Mouse (Mus musculus): ENCODE data around the gene Sall1.

Gene Sall1

GRCm38 (mm10) chr8:88991176-88991575 is 52.8 kb downstream of the Sall1 start:
- H3K36me3 ChIP-seq (ENCODE audit: control insufficient read depth, insufficient read depth, low read length, poor library complexity, severe bottlenecking) = no peaks in the 10 kb centered on the region
- H3K27me3 ChIP-seq (ENCODE audit: control insufficient read depth, insufficient read depth, low read length, poor library complexity, severe bottlenecking) = no peaks in the 10 kb centered on the region
- DNase-seq (ENCODE audit: low read depth, low spot score) = no peak

GRCm38 (mm10) chr8:88989002-88989401 is 55.0 kb downstream of the Sall1 start:
- Histone ChIP-seq H3K27me3 (ENCODE audit: control insufficient read depth, insufficient read depth, low read length, poor library complexity, severe bottlenecking) (no peaks in the 10 kb centered on the region), H3K36me3 (ENCODE audit: control insufficient read depth, insufficient read depth, low read length, poor library complexity, severe bottlenecking) (no peaks in the 10 kb centered on the region)
- no peak for DNase-seq (ENCODE audit: low read depth, low spot score)

GRCm38 (mm10) chr8:88983468-88983867 is 60.5 kb downstream of the Sall1 start:
- no peak for DNase-seq (ENCODE audit: low read depth, low spot score)
- no peaks in the 10 kb centered on the region for H3K27me3 ChIP-seq (ENCODE audit: control insufficient read depth, insufficient read depth, low read length, poor library complexity, severe bottlenecking)
- H3K36me3 ChIP-seq (ENCODE audit: control insufficient read depth, insufficient read depth, low read length, poor library complexity, severe bottlenecking) = no peaks in the 10 kb centered on the region
